Mouse (Mus musculus) activated CD4-positive, CD25-positive, alpha-beta regulatory T cell, adult 4 months (primary cell): Measurements from ENCODE around the gene Olfr455. TPM values are rescaled to one million over a fixed set of nuclear protein-coding genes. Genes with fewer than 3 reads are reported as not detected.

Experiments used
- ATAC-seq: one replicate; pipeline ENCODE4 v1.8.0; 2017
- polyA plus RNA-seq, 2 experiments: library from polyadenylated mRNA; unstranded; fragments of 100-300 nt; shearing (Covaris generic); gene quantifications; one replicate each; pipeline ENCODE4 v1.2.1; 2017

Gene Olfr455
- polyA plus RNA-seq, 2 experiments from 2014 or later: 0.08 TPM; not detected in 1

DNA sequence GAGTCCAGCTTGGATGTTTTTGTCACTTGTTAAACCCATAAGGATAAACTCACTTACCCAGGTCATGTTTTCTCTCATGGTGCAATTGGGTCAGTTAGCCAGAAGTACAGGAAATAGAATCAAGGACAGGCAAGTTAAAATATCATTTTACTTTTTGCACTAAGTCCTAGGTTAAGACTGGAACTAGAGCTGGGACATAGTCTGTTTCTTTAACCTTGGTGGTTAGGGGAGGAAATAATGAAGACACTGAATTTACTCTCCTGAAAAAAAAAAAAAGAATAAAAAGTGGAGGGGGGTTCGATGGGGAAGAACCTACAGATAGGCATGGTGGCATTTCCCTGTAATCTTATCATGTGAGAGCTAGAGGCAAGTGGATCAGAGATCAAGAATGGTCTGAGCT, 60.3 kb downstream of the Olfr455 start, which contains the start of gene Olfr456:
Gene Olfr456 (minus strand): TSS at position 101 of the 400 bp plus-strand sequence.
- ATAC-seq: no peak

Other genes with a start within 250 kb of the Olfr455 start
- gene Fam131b, start 222.9 kb downstream of the Olfr455 start, polyA plus RNA-seq: not detected
- 10 to 100 TPM; 62.8 to 78.6 TPM for gene Zyx, start 198.0 kb downstream of the Olfr455 start, polyA plus RNA-seq
- gene Epha1, start 174.3 kb downstream of the Olfr455 start, polyA plus RNA-seq: under 1 TPM in 1 of 2 experiments, not detected in 1; 0.63 TPM
- not detected for gene Tas2r143, start 147.3 kb downstream of the Olfr455 start, polyA plus RNA-seq
- gene Tas2r135, start 142.2 kb downstream of the Olfr455 start, polyA plus RNA-seq: under 1 TPM in 1 of 2 experiments, not detected in 1; 0.52 TPM
- gene Tas2r126, start 113.1 kb downstream of the Olfr455 start, polyA plus RNA-seq: not detected
- not detected for gene Olfr458, start 82.4 kb downstream of the Olfr455 start, polyA plus RNA-seq
- not detected for gene Olfr457, start 71.3 kb downstream of the Olfr455 start, polyA plus RNA-seq
- gene Olfr456, start 60.4 kb downstream of the Olfr455 start, polyA plus RNA-seq: not detected
- gene Tcaf3, start 50.1 kb upstream of the Olfr455 start, polyA plus RNA-seq: not detected
- gene Tcaf2, start 97.7 kb upstream of the Olfr455 start, polyA plus RNA-seq: not detected
- under 1 TPM in 1 of 2 experiments, not detected in 1; 0.28 TPM for gene Tcaf1, start 162.5 kb upstream of the Olfr455 start, polyA plus RNA-seq
- not detected for gene Olfr453, start 191.8 kb upstream of the Olfr455 start, polyA plus RNA-seq
- not detected for gene Olfr38, start 208.8 kb upstream of the Olfr455 start, polyA plus RNA-seq
- not detected for gene Olfr452, start 237.5 kb upstream of the Olfr455 start, polyA plus RNA-seq